Mouse (Mus musculus) limb, embryonic 15.5 days (tissue): ENCODE data around the gene Hmcn2. TPM values are rescaled to one million over a fixed set of nuclear protein-coding genes. Genes with fewer than 3 reads are reported as not detected.

Experiments used
- ATAC-seq: fragments of 200-750 bp; cut with Nextera tagmentation; 2 replicates; pipeline ENCODE4 v1.8.0; 2017; ENCODE audit warnings: low read depth, moderate TSS enrichment; ENCODE audit not compliant: insufficient number of reproducible peaks, low FRiP score, low TSS enrichment
- H3K27ac ChIP-seq: fragments of 300-500 bp; sonication (generic); 2 replicates; pipeline ENCODE4 v1.5.1; 2015; ENCODE audit warnings: moderate library complexity, mild to moderate bottlenecking, inconsistent platforms
- H3K27me3 ChIP-seq: fragments of 300-500 bp; sonication (generic); 2 replicates; pipeline ENCODE4 v1.6.1; 2015; ENCODE audit warnings: inconsistent platforms
- H3K36me3 ChIP-seq: fragments of 300-500 bp; sonication (generic); 2 replicates; pipeline ENCODE4 v1.6.1; 2015; ENCODE audit warnings: inconsistent platforms
- H3K4me1 ChIP-seq: fragments of 300-500 bp; sonication (generic); 2 replicates; pipeline ENCODE4 v1.6.1; 2015; ENCODE audit warnings: inconsistent platforms
- H3K4me2 ChIP-seq: fragments of 300-500 bp; sonication (generic); 2 replicates; pipeline ENCODE4 v1.6.1; 2015; ENCODE audit warnings: mild to moderate bottlenecking, inconsistent platforms
- H3K4me3 ChIP-seq: fragments of 300-500 bp; sonication (generic); 2 replicates; pipeline ENCODE4 v1.5.1; 2015; ENCODE audit warnings: mild to moderate bottlenecking, inconsistent platforms
- H3K9ac ChIP-seq: fragments of 300-500 bp; sonication (generic); 2 replicates; pipeline ENCODE4 v1.6.1; 2015; ENCODE audit warnings: inconsistent platforms
- H3K9me3 ChIP-seq: fragments of 300-500 bp; sonication (generic); 2 replicates; pipeline ENCODE4 v1.6.1; 2016; ENCODE audit warnings: inconsistent platforms
- WGBS: fragments of 180-500 bp; shearing (Covaris S2); methylation state at CpG from one replicate; pipeline ENCODE4 v1.1.7; 2015; 5-methylcytosine and 5-hydroxymethylcytosine counted together
- polyA plus RNA-seq: library from polyadenylated mRNA; unstranded; fragments of >200 nt; fragmentation: Nextera tagmentation; extraction: Ambion mirVana; gene quantifications from 2 replicates; pipeline ENCODE4 v1.2.1, GENCODE M21; 2015

The Hmcn2 gene
- polyA plus RNA-seq, 1 experiment from 2014 or later, result 0.32 TPM

DNA sequence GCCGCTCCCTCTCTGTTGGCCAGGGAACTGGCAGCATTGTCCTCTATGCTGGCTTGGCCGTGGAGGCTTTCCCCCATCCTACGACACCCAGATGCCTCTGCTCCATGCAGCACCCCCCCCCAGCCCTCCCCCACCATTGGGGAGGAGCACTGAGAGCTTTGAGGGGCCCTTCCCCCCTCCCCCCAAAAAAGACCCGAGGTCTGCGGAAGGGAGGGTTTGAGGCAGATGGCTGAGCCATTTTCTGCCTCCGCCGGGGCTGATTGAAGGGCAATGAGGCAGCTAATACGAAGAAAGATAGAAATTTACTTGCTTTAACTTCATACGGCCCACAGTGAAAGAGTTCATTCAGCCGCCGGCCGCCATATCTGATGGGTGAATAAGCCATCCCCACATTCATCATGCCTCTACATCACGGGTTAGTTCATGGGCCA lies 180.8 kb downstream of the Hmcn2 start:
- Histone ChIP-seq H3K4me1 (peaks cover 15% of the 10 kb centered on the region), H3K4me3 (no peak overlapping the region), H3K36me3 (no peaks in the 10 kb centered on the region), H3K27me3 (no peaks in the 10 kb centered on the region; the same call in 1 of the 2 replicates), H3K27ac (no peak overlapping the region), H3K9me3 (no peaks in the 10 kb centered on the region), H3K4me2 (no peak overlapping the region), H3K9ac (no peak overlapping the region)
- WGBS, result 72% methylated on average over 13 of the region's 13 CpGs
- no peak for ATAC-seq

- H3K4me2 ChIP-seq, result no peak overlapping the region
- no peak overlapping the region for H3K9ac ChIP-seq
- H3K4me1 ChIP-seq, result peaks cover 19% of the 10 kb centered on the region
- no peak overlapping the region for H3K4me3 ChIP-seq
- no peak overlapping the region for H3K27ac ChIP-seq
- WGBS, result 20% methylated on average over 1 of the region's 1 CpGs
- H3K36me3 ChIP-seq, result no peaks in the 10 kb centered on the region
- no peaks in the 10 kb centered on the region for H3K9me3 ChIP-seq
- H3K27me3 ChIP-seq, result no peaks in the 10 kb centered on the region; the same call in 1 of the 2 replicates
- no peak for ATAC-seq
These were observed 181.9 kb downstream of the Hmcn2 start for GRCm38 (mm10) chr2:31496141-31496540.

DNA sequence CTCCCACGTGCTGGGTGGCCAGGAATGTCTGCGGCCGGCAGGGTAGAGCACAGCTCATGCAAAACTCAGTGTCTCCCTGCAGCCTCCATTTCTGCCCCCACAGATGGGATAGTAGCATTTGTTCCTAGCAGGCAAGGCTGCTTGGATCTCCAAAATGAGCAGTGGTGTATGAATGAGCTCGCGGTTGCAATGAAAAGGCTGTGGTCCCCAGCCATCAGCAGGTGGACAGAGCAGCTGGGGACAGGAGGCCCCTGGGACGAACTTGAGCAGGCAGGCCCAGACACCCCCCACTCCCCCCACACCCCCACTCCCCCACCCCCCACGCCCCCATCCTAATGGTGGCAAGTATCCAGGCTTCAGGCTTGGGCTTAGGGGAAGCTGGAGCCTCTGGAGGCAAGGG lies 182.9 kb downstream of the Hmcn2 start:
- Histone ChIP-seq H3K36me3 (no peaks in the 10 kb centered on the region), H3K4me2 (no peak overlapping the region), H3K4me1 (peaks cover 19% of the 10 kb centered on the region), H3K4me3 (no peak overlapping the region), H3K27ac (no peak overlapping the region), H3K27me3 (no peaks in the 10 kb centered on the region; the same call in 1 of the 2 replicates), H3K9ac (no peak overlapping the region), H3K9me3 (no peaks in the 10 kb centered on the region)
- no peak for ATAC-seq
- 50% methylated on average over 7 of the region's 7 CpGs for WGBS

GRCm38 (mm10) chr2:31497635-31498034 lies 183.4 kb downstream of the Hmcn2 start:
- Histone ChIP-seq H3K27me3 (peaks cover 3% of the 10 kb centered on the region), H3K9me3 (no peaks in the 10 kb centered on the region), H3K9ac (no peak overlapping the region), H3K36me3 (no peaks in the 10 kb centered on the region), H3K27ac (no peak overlapping the region), H3K4me3 (no peak overlapping the region), H3K4me2 (no peak overlapping the region), H3K4me1 (peaks cover 19% of the 10 kb centered on the region)
- no peak for ATAC-seq
- 71% methylated on average over 19 of the region's 19 CpGs for WGBS

- Histone ChIP-seq H3K4me2 (no peak overlapping the region), H3K9me3 (no peaks in the 10 kb centered on the region), H3K27me3 (peaks cover 5% of the 10 kb centered on the region), H3K36me3 (no peaks in the 10 kb centered on the region), H3K4me3 (no peak overlapping the region), H3K27ac (no peak overlapping the region), H3K9ac (no peak overlapping the region), H3K4me1 (peaks cover 19% of the 10 kb centered on the region)
- ATAC-seq, result no peak
- WGBS, result 37% methylated on average over 21 of the region's 21 CpGs
These were observed 185.4 kb downstream of the Hmcn2 start for GRCm38 (mm10) chr2:31499327-31500291.

DNA sequence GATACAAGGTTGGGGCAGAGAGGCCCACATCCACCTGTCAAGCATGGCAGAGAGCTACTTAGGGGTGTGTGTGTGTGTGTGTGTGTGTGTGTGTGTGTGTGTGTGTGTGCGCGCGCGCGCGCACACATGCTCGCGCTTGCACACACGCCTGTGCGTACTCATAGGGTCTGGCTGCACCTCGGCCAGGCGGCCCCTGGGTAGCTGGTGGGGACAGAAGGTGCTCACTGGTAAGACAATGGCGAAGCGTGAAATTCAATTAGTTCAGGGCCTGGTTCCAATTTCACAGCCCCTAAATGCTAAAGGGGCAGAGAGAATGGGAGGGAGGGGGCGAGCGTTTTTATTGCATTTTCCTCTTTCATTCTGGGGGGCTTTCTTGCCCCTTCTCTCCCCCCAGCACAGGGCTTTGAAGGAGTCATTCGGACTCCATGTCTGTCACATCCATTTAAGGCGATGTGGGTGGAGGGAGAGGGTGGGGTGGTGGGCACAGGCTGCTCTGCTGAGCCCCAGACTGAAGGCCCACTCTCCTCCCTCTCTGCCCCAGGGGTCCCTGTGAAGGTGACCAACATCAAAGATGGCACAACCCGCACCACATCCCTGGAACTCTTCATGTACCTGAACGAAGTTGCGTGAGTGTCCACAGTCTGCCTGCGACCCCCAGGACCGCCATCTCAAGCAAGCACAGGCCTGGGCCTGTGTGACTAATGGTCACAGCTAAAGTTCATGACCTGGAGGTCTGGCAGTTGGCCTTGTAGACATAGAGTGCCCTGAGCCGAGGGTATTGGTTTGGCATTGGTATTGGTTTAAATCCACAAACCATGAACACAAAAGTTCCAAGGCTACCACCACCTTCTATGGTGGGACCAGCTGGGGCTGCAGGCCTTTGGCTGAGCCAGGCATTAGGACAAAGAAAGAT lies 186.3 kb downstream of the Hmcn2 start:
- Histone ChIP-seq H3K9me3 (no peaks in the 10 kb centered on the region), H3K4me3 (no peak overlapping the region), H3K27ac (no peak overlapping the region), H3K4me2 (no peak overlapping the region), H3K27me3 (peaks cover 7% of the 10 kb centered on the region), H3K36me3 (no peaks in the 10 kb centered on the region), H3K9ac (no peak overlapping the region), H3K4me1 (peaks cover 19% of the 10 kb centered on the region)
- ATAC-seq, result no peak
- WGBS, result 69% methylated on average over 24 of the region's 24 CpGs

- H3K27ac ChIP-seq, result no peak overlapping the region
- H3K36me3 ChIP-seq, result no peaks in the 10 kb centered on the region
- 52% methylated on average over 20 of the region's 20 CpGs for WGBS
- no peak overlapping the region for H3K4me3 ChIP-seq
- H3K9me3 ChIP-seq, result no peaks in the 10 kb centered on the region
- ATAC-seq, result no peak
- peaks cover 7% of the 10 kb centered on the region for H3K27me3 ChIP-seq
- peaks cover 19% of the 10 kb centered on the region for H3K4me1 ChIP-seq
- H3K9ac ChIP-seq, result no peak overlapping the region
- no peak overlapping the region for H3K4me2 ChIP-seq
These were observed 187.4 kb downstream of the Hmcn2 start for GRCm38 (mm10) chr2:31501448-31502130.

DNA sequence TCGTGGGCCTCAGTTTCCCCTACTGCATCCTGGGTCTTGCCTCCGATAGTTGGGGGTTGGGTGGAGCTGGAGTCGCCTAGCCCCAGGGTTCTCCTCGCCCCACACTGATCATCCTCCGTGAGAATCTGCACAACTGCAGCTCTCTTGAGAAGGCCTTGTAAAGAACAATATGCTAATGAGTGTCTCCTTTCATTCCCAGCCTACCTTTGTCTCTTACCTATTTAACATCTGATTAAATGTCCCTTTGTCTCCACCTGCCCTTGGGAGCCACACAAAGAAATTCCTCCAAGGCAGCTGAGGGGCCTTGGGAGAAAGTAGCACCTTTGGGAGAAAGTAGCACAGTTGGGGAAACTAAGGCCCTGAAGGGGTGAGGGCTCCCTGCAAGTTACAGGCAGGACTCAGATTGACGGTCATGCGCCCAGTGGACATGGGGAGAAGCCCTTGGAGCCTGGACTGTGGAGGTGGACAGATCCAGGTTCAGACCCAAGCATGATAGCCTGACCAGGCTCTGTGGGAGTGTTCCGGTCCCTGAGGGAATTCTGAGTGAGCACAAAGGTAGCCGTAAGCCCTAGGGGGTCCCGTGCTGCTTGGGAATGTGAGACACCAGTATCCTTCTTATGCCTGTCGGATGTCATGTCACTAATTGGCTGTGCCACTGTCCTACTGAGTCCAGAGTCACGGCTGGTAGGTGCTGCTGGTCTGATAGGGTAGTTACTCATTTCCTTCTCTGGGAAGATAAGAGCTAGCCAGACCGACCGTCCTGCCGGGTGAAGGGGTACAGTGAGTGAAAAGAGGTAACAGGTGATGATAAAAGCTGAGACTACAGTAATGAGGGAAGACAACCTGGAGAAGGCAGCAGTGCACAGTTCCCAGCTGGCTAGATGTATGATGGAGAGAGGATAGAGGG lies 188.7 kb downstream of the Hmcn2 start:
- Histone ChIP-seq H3K27me3 (peaks cover 7% of the 10 kb centered on the region), H3K36me3 (no peaks in the 10 kb centered on the region), H3K4me1 (peaks cover 12% of the 10 kb centered on the region), H3K4me3 (no peak overlapping the region), H3K9me3 (no peaks in the 10 kb centered on the region), H3K27ac (no peak overlapping the region), H3K9ac (no peak overlapping the region), H3K4me2 (no peak overlapping the region)
- 64% methylated on average over 15 of the region's 15 CpGs for WGBS
- no peak for ATAC-seq

- 46% methylated on average over 11 of the region's 11 CpGs for WGBS
- no peak overlapping the region for H3K9ac ChIP-seq
- H3K4me2 ChIP-seq, result no peak overlapping the region
- no peak for ATAC-seq
- H3K27ac ChIP-seq, result no peak overlapping the region
- H3K27me3 ChIP-seq, result peaks cover 7% of the 10 kb centered on the region; the same call in 1 of the 2 replicates
- no peaks in the 10 kb centered on the region for H3K36me3 ChIP-seq
- peaks cover 5% of the 10 kb centered on the region for H3K4me1 ChIP-seq
- H3K9me3 ChIP-seq, result no peaks in the 10 kb centered on the region
- H3K4me3 ChIP-seq, result no peak overlapping the region
These were observed 191.3 kb downstream of the Hmcn2 start for GRCm38 (mm10) chr2:31505472-31505871.

DNA sequence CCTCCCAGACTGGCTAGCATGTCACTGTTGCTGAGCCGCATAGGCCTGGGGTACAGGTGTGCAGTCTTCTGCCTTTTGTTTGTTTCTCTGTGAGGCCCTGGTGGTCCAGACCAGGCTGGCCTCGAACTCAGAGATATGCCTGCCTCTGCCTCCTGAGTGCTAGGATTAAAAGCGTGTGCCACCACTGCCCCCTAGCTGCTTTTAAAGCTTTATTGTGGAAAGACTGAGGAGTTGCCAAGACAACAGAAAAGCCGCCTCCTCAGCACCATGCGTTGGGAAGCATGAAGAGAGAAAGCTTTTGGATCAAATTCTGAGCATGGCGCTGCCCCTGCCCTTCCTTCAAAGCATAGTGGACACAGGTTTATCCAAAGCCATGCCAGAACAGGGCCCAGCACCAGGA lies 194.6 kb downstream of the Hmcn2 start:
- Histone ChIP-seq H3K4me3 (no peak overlapping the region), H3K9me3 (no peaks in the 10 kb centered on the region), H3K27ac (no peak overlapping the region), H3K9ac (no peak overlapping the region), H3K4me2 (no peak overlapping the region), H3K36me3 (no peaks in the 10 kb centered on the region), H3K4me1 (peaks cover 20% of the 10 kb centered on the region), H3K27me3 (0 out of 2 replicates have a peak, but pooled peaks cover 4% of the 10 kb centered on the region)
- no peak for ATAC-seq
- WGBS, result 93% methylated on average over 6 of the region's 6 CpGs
